Mouse (Mus musculus) CH12.LX (cell line): ENCODE measurements at regions not wholly inside any gene's neighbourhood (a gene's known extent, or its start where the extent isn't known, plus 50 kb on each side); places are given as distances from the start of the nearest gene placed in this dataset.

Experiments
- DNase-seq: peaks from one replicate; pipeline ENCODE4 v3.0.0-alpha.2; 2013; ENCODE audit errors: extremely low read depth
- H3K27ac ChIP-seq: 2 replicates; pipeline ENCODE4 v1.5.1; 2012; ENCODE audit warnings: low read depth, mild to moderate bottlenecking, control low read depth, moderate library complexity; ENCODE audit not compliant: insufficient read depth
- H3K27me3 ChIP-seq: replicated peaks from 2 replicates; pipeline ENCODE3; 2012; ENCODE audit warnings: inconsistent platforms
- H3K36me3 ChIP-seq, 2 experiments: replicated peaks in 1 of 2; 2 replicates each; pipeline versions ENCODE3 to v1.6.1; 2012; ENCODE audit warnings: inconsistent platforms in 1 of 2, low read length in 1 of 2, mild to moderate bottlenecking in 1 of 2, mixed read lengths in 1 of 2, moderate library complexity in 1 of 2; ENCODE audit not compliant: control insufficient read depth in 1 of 2, insufficient read depth in 1 of 2
- H3K4me1 ChIP-seq, 2 experiments: 2 replicates each; pipeline ENCODE4 v1.6.1; 2012; ENCODE audit warnings: inconsistent platforms in 1 of 2, moderate library complexity in 1 of 2; ENCODE audit not compliant: insufficient read depth in 2 of 2, control insufficient read depth in 1 of 2
- H3K4me2 ChIP-seq: 2 replicates; pipeline ENCODE4 v1.6.1; 2012; ENCODE audit warnings: low read depth, mild to moderate bottlenecking, control low read depth; ENCODE audit not compliant: poor library complexity, insufficient read depth, severe bottlenecking
- H3K4me3 ChIP-seq, 3 experiments: fragments of 150-350 bp in 1 of 3; sonication (generic) in 1 of 3; replicated peaks in 1 of 3; 2 replicates each; pipeline versions ENCODE3 to v1.5.1; 2011 to 2012; ENCODE audit warnings: low read depth in 2 of 3, low read length in 2 of 3, mild to moderate bottlenecking in 2 of 3, moderate library complexity in 2 of 3, control low read depth in 1 of 3, improper control_type of control experiment in 1 of 3, inconsistent platforms in 1 of 3, mixed read lengths in 1 of 3; ENCODE audit not compliant: poor library complexity in 1 of 3
- H3K79me2 ChIP-seq: replicated peaks from 2 replicates; pipeline ENCODE4 v1.6.1; 2012; ENCODE audit warnings: mild to moderate bottlenecking, moderate library complexity; ENCODE audit not compliant: control insufficient read depth, poor library complexity, insufficient read depth, severe bottlenecking; ENCODE audit errors: extremely low read depth
- H3K9ac ChIP-seq: 2 replicates; pipeline ENCODE4 v1.6.1; 2012; ENCODE audit warnings: low read depth, mild to moderate bottlenecking, control low read depth, moderate library complexity; ENCODE audit not compliant: insufficient read depth
- H3K9me3 ChIP-seq: replicated peaks from 2 replicates; pipeline ENCODE3; 2012; ENCODE audit warnings: low read length, inconsistent platforms, mixed read lengths
- BHLHE40 ChIP-seq: IDR thresholded peaks from 2 replicates; pipeline ENCODE4 v1.6.1; 2011; ENCODE audit warnings: mild to moderate bottlenecking, low read depth, low read length, improper control_type of control experiment
- CTCF ChIP-seq, 2 experiments: IDR thresholded peaks in 1 of 2; conservative IDR thresholded peaks in 1 of 2; 2 replicates each; pipeline ENCODE4 v1.5.1; 2011 to 2012; ENCODE audit warnings: low read depth in 2 of 2, low read length in 2 of 2, improper control_type of control experiment in 1 of 2, inconsistent platforms in 1 of 2, mild to moderate bottlenecking in 1 of 2, moderate library complexity in 1 of 2
- ELF1 ChIP-seq: IDR thresholded peaks from 2 replicates; pipeline ENCODE4 v1.6.1; 2014; ENCODE audit warnings: low read depth, mild to moderate bottlenecking, inconsistent platforms, low read length, improper control_type of control experiment
- ETS1 ChIP-seq: conservative IDR thresholded peaks from 2 replicates; pipeline ENCODE4 v1.6.1; 2012; ENCODE audit warnings: low read depth, mild to moderate bottlenecking, inconsistent platforms, low read length, improper control_type of control experiment, moderate library complexity
- GABPA ChIP-seq: IDR thresholded peaks from 2 replicates; pipeline ENCODE4 v1.6.1; 2012; ENCODE audit warnings: low read depth, low read length, improper control_type of control experiment, inconsistent platforms; ENCODE audit not compliant: insufficient replicate concordance
- HCFC1 ChIP-seq: IDR thresholded peaks from 2 replicates; pipeline ENCODE4 v1.6.1; 2012; ENCODE audit warnings: low read depth, mild to moderate bottlenecking, inconsistent platforms, low read length, improper control_type of control experiment
- IRF4 ChIP-seq: IDR thresholded peaks from 2 replicates; pipeline ENCODE4 v1.6.1; 2014; ENCODE audit warnings: low read depth, mild to moderate bottlenecking, inconsistent platforms, low read length, improper control_type of control experiment
- MAFK ChIP-seq: IDR thresholded peaks from 2 replicates; pipeline ENCODE4 v1.6.1; 2011; ENCODE audit warnings: low read length, improper control_type of control experiment; ENCODE audit not compliant: insufficient replicate concordance
- MAX ChIP-seq: IDR thresholded peaks from 2 replicates; pipeline ENCODE4 v1.6.1; 2011; ENCODE audit warnings: low read length, improper control_type of control experiment
- MAZ ChIP-seq: IDR thresholded peaks from 2 replicates; pipeline ENCODE4 v1.6.1; 2012; ENCODE audit warnings: low read depth, mild to moderate bottlenecking, inconsistent platforms, low read length, improper control_type of control experiment, moderate library complexity
- MXI1 ChIP-seq: IDR thresholded peaks from 2 replicates; pipeline ENCODE4 v1.6.1; 2011; ENCODE audit warnings: mild to moderate bottlenecking, low read depth, low read length, improper control_type of control experiment
- MYC ChIP-seq: IDR thresholded peaks from 2 replicates; pipeline ENCODE4 v1.6.1; 2011; ENCODE audit warnings: low read depth, mild to moderate bottlenecking, improper control_type of control experiment, low read length
- NELFE ChIP-seq: IDR thresholded peaks from 2 replicates; pipeline ENCODE4 v1.6.1; 2011; ENCODE audit warnings: low read depth, low read length, improper control_type of control experiment
- NRF1 ChIP-seq: IDR thresholded peaks from 2 replicates; pipeline ENCODE4 v1.6.1; 2014; ENCODE audit warnings: low read depth, mild to moderate bottlenecking, inconsistent platforms, low read length, improper control_type of control experiment, moderate library complexity
- PAX5 ChIP-seq: IDR thresholded peaks from 2 replicates; pipeline ENCODE4 v1.6.1; 2012; ENCODE audit warnings: low read length, inconsistent platforms, mixed read lengths
- POLR2A ChIP-seq: IDR thresholded peaks from 2 replicates; pipeline ENCODE4 v1.6.1; 2011; ENCODE audit warnings: low read depth, mild to moderate bottlenecking, improper control_type of control experiment, low read length
- RCOR1 ChIP-seq: conservative IDR thresholded peaks from 2 replicates; pipeline ENCODE4 v1.6.1; 2012; ENCODE audit warnings: low read depth, mild to moderate bottlenecking, inconsistent platforms, low read length, improper control_type of control experiment
- TCF12 ChIP-seq: IDR thresholded peaks from 2 replicates; pipeline ENCODE4 v1.6.1; 2014; ENCODE audit warnings: low read depth, mild to moderate bottlenecking, inconsistent platforms, low read length, improper control_type of control experiment
- UBTF ChIP-seq: IDR thresholded peaks from 2 replicates; pipeline ENCODE4 v1.6.1; 2012; ENCODE audit warnings: low read depth, mild to moderate bottlenecking, inconsistent platforms, low read length, improper control_type of control experiment, moderate library complexity
- ZMIZ1 ChIP-seq: IDR thresholded peaks from 2 replicates; pipeline ENCODE4 v1.6.1; 2012; ENCODE audit warnings: low read depth, mild to moderate bottlenecking, inconsistent platforms, low read length, improper control_type of control experiment
- ZNF384 ChIP-seq: IDR thresholded peaks from 2 replicates; pipeline ENCODE4 v1.6.1; 2012; ENCODE audit warnings: low read depth, low read length, improper control_type of control experiment, inconsistent platforms
- dilution Hi-C: fragments of 300-500 bp; cut with MboI; formaldehyde crosslinking; loops from 2 replicates; pipeline ENCODE4 v1.14.3; 2020; ENCODE audit warnings: low sequenced_read_pairs; ENCODE audit not compliant: extremely low pct_unique_long_range_greater_than_20kb, extremely low pct_ligation_motif_present
- in situ Hi-C: fragments of 300-500 bp; cut with MboI; formaldehyde crosslinking; loops from 3 replicates; pipeline ENCODE4 v1.14.3; 2019; ENCODE audit warnings: low sequenced_read_pairs, low pct_ligation_motif_present, low pct_unique_long_range_greater_than_20kb, mixed read lengths

DNA sequence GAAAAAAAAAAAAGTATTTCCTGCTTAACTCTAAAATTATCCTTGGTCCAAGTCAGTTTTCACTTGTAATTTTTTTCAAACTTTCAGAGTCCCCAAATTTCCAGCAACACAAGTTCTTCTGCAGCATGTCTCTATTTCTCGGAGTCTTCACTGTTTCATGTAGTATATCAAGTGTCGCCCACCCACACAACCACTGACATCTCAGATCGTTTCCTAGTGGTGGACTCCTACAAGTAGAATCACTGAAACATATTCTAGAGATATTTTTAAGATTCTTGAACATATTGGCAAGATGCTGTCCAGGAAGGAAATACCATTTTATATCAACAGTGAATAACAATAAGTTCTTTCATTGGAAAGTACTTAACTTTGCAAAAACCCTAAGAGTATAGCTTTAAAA is 89.1 kb upstream of the Robo2 start:
- H3K79me2 ChIP-seq = no peaks in the 10 kb centered on the region
- H3K9ac ChIP-seq = no peak overlapping the region
- H3K9me3 ChIP-seq = peaks cover 39% of the 10 kb centered on the region
- no peaks in the 10 kb centered on the region for H3K27me3 ChIP-seq
- dilution Hi-C loops (no loop called here), in situ Hi-C loops (no loop called here)
- H3K4me3 ChIP-seq = no peak overlapping the region
- H3K36me3 ChIP-seq = no peaks in the 10 kb centered on the region
- H3K27ac ChIP-seq = no peak overlapping the region
- DNase-seq = no peak
- H3K4me2 ChIP-seq = no peak overlapping the region
- TF ChIP-seq PAX5 (no peak), ETS1 (no peak), ZMIZ1 (no peak), BHLHE40 (no peak), TCF12 (no peak), UBTF (no peak), ZNF384 (no peak)
- no peaks in the 10 kb centered on the region for H3K4me1 ChIP-seq

DNA sequence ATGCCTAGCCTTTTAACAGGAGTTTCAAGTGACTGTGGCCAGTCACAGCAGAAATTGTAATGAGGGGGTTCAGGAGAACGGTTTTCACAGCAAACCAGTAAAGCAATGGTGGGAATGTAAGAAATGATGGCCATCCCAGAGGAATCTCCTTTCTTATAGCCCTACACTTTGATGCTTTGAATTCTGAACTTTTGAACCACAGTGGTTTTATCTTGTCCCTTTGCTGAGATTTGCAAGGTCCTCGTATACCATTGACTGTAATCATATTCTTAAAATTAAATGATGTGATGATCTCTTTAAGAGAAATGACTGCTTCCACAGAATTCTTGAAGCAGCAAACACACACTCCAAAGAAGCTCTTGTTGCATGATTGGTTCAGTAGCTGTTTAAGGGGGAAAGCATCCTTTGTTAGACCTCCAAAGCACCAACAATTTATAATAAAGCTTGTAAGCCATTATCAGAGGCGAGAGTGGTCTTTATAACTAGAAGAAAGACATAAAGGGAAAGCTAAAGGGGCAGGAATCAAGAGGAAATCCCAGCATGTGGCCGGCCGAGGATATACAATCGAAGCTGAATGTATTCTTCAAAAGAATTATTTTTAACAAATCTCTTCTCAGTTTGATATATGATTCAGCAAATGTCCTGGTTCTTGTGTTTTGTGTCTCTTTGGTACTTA is 56.3 kb upstream of the Robo2 start:
- no peak overlapping the region for H3K27ac ChIP-seq
- no peak overlapping the region for H3K4me3 ChIP-seq
- H3K79me2 ChIP-seq = no peaks in the 10 kb centered on the region
- in situ Hi-C loops = no loop called here
- no peak for DNase-seq
- H3K9ac ChIP-seq = no peak overlapping the region
- H3K36me3 ChIP-seq = no peaks in the 10 kb centered on the region
- no peaks in the 10 kb centered on the region for H3K4me1 ChIP-seq
- dilution Hi-C loops = no loop called here
- TF ChIP-seq BHLHE40 = no peak
- TF ChIP-seq GABPA = no peak
- no peak for TF ChIP-seq TCF12
- no peak for TF ChIP-seq MAX
- no peak for TF ChIP-seq CTCF (conservative IDR thresholded peaks at IDR 0.05 in 1 of 2, IDR thresholded peaks at IDR 0.05 in 1 of 2; ENCODE audit: low read depth in 2 of 2, low read length in 2 of 2)
- no peak for TF ChIP-seq MXI1
- TF ChIP-seq MAFK = no peak
- TF ChIP-seq PAX5 = no peak
- no peak for TF ChIP-seq IRF4
- no peak for TF ChIP-seq RCOR1
- TF ChIP-seq MYC = no peak
- TF ChIP-seq MAZ = no peak
- TF ChIP-seq NRF1 = no peak
- no peak for TF ChIP-seq ELF1
- TF ChIP-seq HCFC1 = no peak
- TF ChIP-seq POLR2A = no peak
- TF ChIP-seq NELFE = no peak
- no peak for TF ChIP-seq UBTF
- no peak for TF ChIP-seq ETS1
- H3K9me3 ChIP-seq = peaks cover 61% of the 10 kb centered on the region
- H3K4me2 ChIP-seq = no peak overlapping the region
- H3K27me3 ChIP-seq = no peaks in the 10 kb centered on the region
